8 mouse cellular contexts compared by ENCODE assay signal in the genomic region with DNA sequence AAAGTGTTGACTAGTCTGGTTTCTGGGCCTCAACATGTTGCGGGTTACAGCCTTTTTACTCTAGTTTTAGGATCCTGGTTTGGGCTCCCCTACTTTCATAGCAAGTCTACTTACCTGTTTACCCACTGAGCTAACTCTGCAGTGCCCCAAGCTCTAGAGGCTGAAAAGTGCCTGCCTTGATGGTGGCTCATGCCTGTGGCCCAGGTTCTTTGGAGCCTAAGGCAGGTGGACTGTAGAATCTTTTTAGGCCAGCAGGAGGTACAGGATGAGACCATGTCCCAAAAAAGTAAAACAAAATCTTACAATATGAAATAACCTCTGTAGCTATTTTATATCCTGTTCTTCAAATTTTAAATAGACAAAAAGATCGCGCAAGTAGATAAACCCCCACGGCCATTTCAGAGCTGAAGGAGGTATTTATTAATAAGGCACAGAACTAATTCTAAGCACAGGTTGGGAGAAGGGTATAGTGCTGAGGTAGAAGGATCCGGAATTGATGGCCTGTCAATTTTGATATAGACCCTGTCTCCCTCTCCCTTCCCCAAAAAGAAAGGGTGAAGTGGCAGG. TPM values are rescaled to one million over a fixed set of nuclear protein-coding genes. Genes with fewer than 3 reads are reported as not detected.
DNase-seq lines count a peak whose midpoint lies in the region; ATAC-seq and TF ChIP-seq lines count a peak whose summit lies in the region.

No protein-coding gene starts in this region.

- no peak for DNase-seq in kidney, adult 2 months
- no peak for DNase-seq in kidney, adult 18-20 months
- DNase-seq in induced T-regulatory cell, adult 2 months (ENCODE audit: low read depth): peak; percentile 52
- DNase-seq in midbrain, postnatal 0 days (ENCODE audit: low spot score): no peak
- DNase-seq in layer of hippocampus, adult 18-20 months (ENCODE audit: low spot score in 2 of 2): no peak
- DNase-seq in left cerebral cortex, adult 11 months (ENCODE audit: low spot score): no peak
- no peak for DNase-seq in adrenal gland, postnatal 4 days (ENCODE audit: low spot score in 2 of 2)

- no peak overlapping the region for H3K9ac ChIP-seq in midbrain, postnatal 0 days (replicated peaks; ENCODE audit: low read length, poor library complexity, severe bottlenecking)

- H3K9me3 ChIP-seq in midbrain, postnatal 0 days (ENCODE audit: low read length): no peaks in the 10 kb centered on the region

- 58% methylated on average over 5 of the region's 5 CpGs for WGBS in kidney, adult 2 months
- WGBS in midbrain, postnatal 0 days: 90% methylated on average over 5 of the region's 5 CpGs

- H3K36me3 ChIP-seq in kidney, adult 2 months (ENCODE audit: control insufficient read depth, insufficient read depth, low read length): no peaks in the 10 kb centered on the region; the same call in 1 of the 2 replicates
- H3K36me3 ChIP-seq in midbrain, postnatal 0 days (ENCODE audit: insufficient read depth, low read length): peaks cover 8% of the 10 kb centered on the region; the same call in 1 of the 2 replicates

- ATAC-seq in midbrain, postnatal 0 days (ENCODE audit: low FRiP score): no peak

- peak overlapping the region; percentile 15; the same call in 1 of the 2 replicates for H3K4me3 ChIP-seq in kidney, adult 2 months (ENCODE audit: insufficient read depth, low read depth, low read length)
- peak overlapping the region; percentile 6; the same call in 1 of the 2 replicates for H3K4me3 ChIP-seq in cortical plate, adult 2 months (ENCODE audit: insufficient read depth, low read length)
- H3K4me3 ChIP-seq in midbrain, postnatal 0 days (ENCODE audit: low read depth, low read length): no peak overlapping the region

- H3K4me1 ChIP-seq in kidney, adult 2 months (ENCODE audit: control insufficient read depth, insufficient read depth, low read length): peaks cover 2% of the 10 kb centered on the region; the same call in 1 of the 2 replicates
- H3K4me1 ChIP-seq in cortical plate, adult 2 months (ENCODE audit: control insufficient read depth, insufficient read depth, low read length): peaks cover 2% of the 10 kb centered on the region; the same call in 1 of the 2 replicates
- peaks cover 4% of the 10 kb centered on the region for H3K4me1 ChIP-seq in midbrain, postnatal 0 days (ENCODE audit: insufficient read depth, low read length)

- H3K4me2 ChIP-seq in midbrain, postnatal 0 days (ENCODE audit: low read depth, low read length, poor library complexity, severe bottlenecking): peak overlapping the region; percentile 26; the same call in 1 of the 2 replicates

- TF ChIP-seq POLR2A in kidney, adult 2 months (IDR thresholded peaks at IDR 0.05; ENCODE audit: low read depth, low read length): no peak
- no peak for TF ChIP-seq POLR2A in cortical plate, adult 2 months (IDR thresholded peaks at IDR 0.05; ENCODE audit: extremely low read depth, insufficient read depth, low read length)

- TF ChIP-seq CTCF in kidney, adult 2 months (conservative IDR thresholded peaks at IDR 0.05; ENCODE audit: insufficient read depth, insufficient read length, low read depth, low read length): no peak
- no peak for TF ChIP-seq CTCF in cortical plate, adult 2 months (IDR thresholded peaks at IDR 0.05; ENCODE audit: extremely low read depth, insufficient read depth, low read length)
- TF ChIP-seq CTCF in midbrain, postnatal 0 days (IDR thresholded peaks at IDR 0.05): no peak

- H3K27ac ChIP-seq in kidney, adult 2 months (ENCODE audit: insufficient read depth, low read depth, low read length): no peak overlapping the region; the same call in 1 of the 2 replicates
- peak overlapping the region; percentile 25; the same call in 1 of the 2 replicates for H3K27ac ChIP-seq in cortical plate, adult 2 months (ENCODE audit: insufficient read depth, low read length)
- H3K27ac ChIP-seq in midbrain, postnatal 0 days (ENCODE audit: low read depth, low read length): no peak overlapping the region

- no peaks in the 10 kb centered on the region for H3K27me3 ChIP-seq in kidney, adult 2 months (replicated peaks; ENCODE audit: control insufficient read depth, insufficient read depth, low read length)
- no peaks in the 10 kb centered on the region for H3K27me3 ChIP-seq in midbrain, postnatal 0 days (ENCODE audit: insufficient read depth, low read length)

RNA-seq across cellular contexts. Expression of gene Hspd1, which starts 1.5 kb away (rescaled TPM):
- 66.8 and 99.8 TPM in 2 replicates for polyA plus RNA-seq in kidney, adult 2 months (2012; rRNA removed)
- 97.7 and 98.4 TPM in 2 replicates for polyA plus RNA-seq in cortical plate, adult 2 months (2012; rRNA removed)
- total RNA-seq in midbrain, postnatal 0 days (2014; rRNA removed): 92.5 and 105 TPM in 2 replicates
- polyA plus RNA-seq in midbrain, postnatal 0 days (2015; fragmentation: Nextera tagmentation; extraction: Ambion mirVana): 211 and 217 TPM in 2 replicates
- 100 to 1,000 TPM; 179 to 181 TPM for total RNA-seq in layer of hippocampus, adult 18-20 months (2021)
- total RNA-seq in adrenal gland, postnatal 4 days (2021): 100 to 1,000 TPM; 727 to 733 TPM

RNA-seq across cellular contexts. Expression of gene Hspe1, which starts 1.6 kb away (rescaled TPM):
- 46.2 and 90.1 TPM in 2 replicates for polyA plus RNA-seq in kidney, adult 2 months (2012; rRNA removed)
- polyA plus RNA-seq in cortical plate, adult 2 months (2012; rRNA removed): 141 and 142 TPM in 2 replicates
- total RNA-seq in midbrain, postnatal 0 days (2014; rRNA removed): 85.5 and 103 TPM in 2 replicates
- 249 and 263 TPM in 2 replicates for polyA plus RNA-seq in midbrain, postnatal 0 days (2015; fragmentation: Nextera tagmentation; extraction: Ambion mirVana)
- total RNA-seq in layer of hippocampus, adult 18-20 months (2021): 100 to 1,000 TPM in 1 of 2 experiments, 10 to 100 TPM in 1; 95.7 to 106 TPM
- total RNA-seq in adrenal gland, postnatal 4 days (2021): 100 to 1,000 TPM; 424 to 448 TPM

RNA-seq across cellular contexts. Expression of gene Coq10b, which starts 37.0 kb away (rescaled TPM):
- polyA plus RNA-seq in kidney, adult 2 months (2012; rRNA removed): 16.2 and 20.7 TPM in 2 replicates
- polyA plus RNA-seq in cortical plate, adult 2 months (2012; rRNA removed): 29.1 and 34.7 TPM in 2 replicates
- 19.7 and 25.3 TPM in 2 replicates for total RNA-seq in midbrain, postnatal 0 days (2014; rRNA removed)
- polyA plus RNA-seq in midbrain, postnatal 0 days (2015; fragmentation: Nextera tagmentation; extraction: Ambion mirVana): 25.9 and 26.5 TPM in 2 replicates
- total RNA-seq in layer of hippocampus, adult 18-20 months (2021): 10 to 100 TPM; 18.2 to 19.7 TPM
- total RNA-seq in adrenal gland, postnatal 4 days (2021): 10 to 100 TPM; 19.9 to 28.3 TPM

RNA-seq across cellular contexts. Expression of gene Mob4, which starts 41.5 kb away (rescaled TPM):
- 10.3 and 16.0 TPM in 2 replicates for polyA plus RNA-seq in kidney, adult 2 months (2012; rRNA removed)
- polyA plus RNA-seq in cortical plate, adult 2 months (2012; rRNA removed): 39.2 and 39.8 TPM in 2 replicates
- 80.9 and 83.8 TPM in 2 replicates for total RNA-seq in midbrain, postnatal 0 days (2014; rRNA removed)
- 126 and 143 TPM in 2 replicates for polyA plus RNA-seq in midbrain, postnatal 0 days (2015; fragmentation: Nextera tagmentation; extraction: Ambion mirVana)
- 10 to 100 TPM; 54.8 to 55.1 TPM for total RNA-seq in layer of hippocampus, adult 18-20 months (2021)
- 100 to 1,000 TPM; 175 to 181 TPM for total RNA-seq in adrenal gland, postnatal 4 days (2021)
